Mouse (Mus musculus) bone marrow macrophage, adult 2 months (primary cell): ENCODE results near the gene Prpf8.

Source experiments
- CTCF ChIP-seq: IDR thresholded peaks from 2 replicates; pipeline ENCODE4 v1.5.1; 2012; ENCODE audit warnings: low read depth, mild to moderate bottlenecking, low read length, moderate library complexity
- POLR2A ChIP-seq: IDR thresholded peaks from 2 replicates; pipeline ENCODE4 v1.6.1; 2012; ENCODE audit warnings: mild to moderate bottlenecking, low read depth, low read length, borderline replicate concordance

- TF ChIP-seq POLR2A: no peak
- no peak for TF ChIP-seq CTCF
Observed at GRCm38 (mm10) chr11:75487496-75487895, 880 bp downstream of the Prpf8 start.
